Mouse (Mus musculus) c-Kit-positive CD71-negative TER-119-negative erythroid progenitor cells, embryonic 14.5 days (primary cell): Measurements from ENCODE around the gene Mrgbp.

Experiments
- DNase-seq: peaks from one replicate; pipeline ENCODE4 v3.0.0-alpha.2; 2013; ENCODE audit warnings: low read depth

Mrgbp gene

DNA sequence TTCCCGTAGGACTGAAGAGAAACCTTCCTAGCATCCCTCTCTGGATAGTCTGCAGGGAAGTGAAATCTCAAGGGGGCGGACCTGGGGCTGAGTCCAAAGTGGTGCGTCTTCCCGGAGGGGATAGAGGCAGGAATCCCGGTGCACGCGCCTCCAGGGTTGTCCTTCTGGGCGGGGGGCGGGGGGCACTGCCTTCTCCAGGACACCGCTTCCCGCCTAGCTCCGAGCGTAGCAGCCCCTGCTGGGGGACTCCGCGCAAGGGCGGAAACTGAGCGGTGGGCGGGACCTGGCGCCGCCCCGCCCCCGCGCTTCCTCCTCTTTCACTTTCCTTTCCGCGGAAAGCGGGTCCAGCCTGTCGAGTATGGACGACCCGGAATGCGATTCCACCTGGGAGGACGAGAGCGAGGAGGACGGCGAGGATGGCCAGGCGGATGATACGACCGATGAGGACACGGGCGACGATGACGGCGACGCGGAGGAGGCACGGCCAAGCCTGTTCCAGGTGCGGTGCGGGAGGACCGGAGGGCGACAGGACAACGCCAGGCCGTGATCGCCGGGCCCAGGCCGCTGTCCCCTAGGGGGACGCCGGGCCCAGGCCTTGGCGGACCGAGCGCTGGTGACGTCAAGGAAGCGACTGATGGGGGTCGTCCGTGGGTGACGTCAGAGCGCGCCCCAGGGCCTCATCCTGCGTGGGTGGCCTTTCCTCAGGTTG lies 8.2 kb downstream of the Mrgbp start, which contains the start of gene Ogfr:
Gene Ogfr, plus strand, starts transcription at position 123 of the 709 bp plus-strand sequence.
- peak; percentile 58 for DNase-seq

- DNase-seq = no peak
Observed at GRCm38 (mm10) chr2:180597490-180597889, 16.4 kb downstream of the Mrgbp start, which contains the start of gene Col9a3. Gene Col9a3 (plus strand): TSS chr2:180597790.

DNA sequence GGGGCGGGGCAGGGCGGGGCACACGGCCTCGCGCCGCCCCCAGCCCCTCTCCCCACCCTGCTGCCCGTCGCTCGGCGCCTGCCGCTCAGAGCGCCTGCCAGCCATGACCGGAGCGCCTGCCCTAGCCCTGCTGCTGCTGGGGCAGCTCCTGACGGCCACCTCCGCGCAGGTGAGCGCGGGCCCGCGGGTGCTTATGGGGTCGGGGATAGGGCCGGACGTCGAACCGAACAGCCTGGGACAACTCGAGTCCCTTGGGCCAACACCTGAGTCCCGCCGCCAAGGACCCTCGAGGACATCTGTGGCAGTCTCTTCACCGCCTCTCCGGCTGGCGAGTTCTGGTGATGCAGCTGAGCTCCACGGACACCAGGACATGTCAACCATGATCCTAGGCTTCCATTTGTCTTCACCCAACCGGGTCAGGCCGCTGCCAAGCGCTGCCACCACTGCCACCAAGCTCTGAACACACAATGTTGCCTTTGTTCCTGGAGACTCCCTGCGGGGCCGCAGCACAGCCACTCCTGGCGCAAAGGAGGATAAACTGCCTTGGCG lies 17.1 kb downstream of the Mrgbp start:
- DNase-seq = no peak

DNA sequence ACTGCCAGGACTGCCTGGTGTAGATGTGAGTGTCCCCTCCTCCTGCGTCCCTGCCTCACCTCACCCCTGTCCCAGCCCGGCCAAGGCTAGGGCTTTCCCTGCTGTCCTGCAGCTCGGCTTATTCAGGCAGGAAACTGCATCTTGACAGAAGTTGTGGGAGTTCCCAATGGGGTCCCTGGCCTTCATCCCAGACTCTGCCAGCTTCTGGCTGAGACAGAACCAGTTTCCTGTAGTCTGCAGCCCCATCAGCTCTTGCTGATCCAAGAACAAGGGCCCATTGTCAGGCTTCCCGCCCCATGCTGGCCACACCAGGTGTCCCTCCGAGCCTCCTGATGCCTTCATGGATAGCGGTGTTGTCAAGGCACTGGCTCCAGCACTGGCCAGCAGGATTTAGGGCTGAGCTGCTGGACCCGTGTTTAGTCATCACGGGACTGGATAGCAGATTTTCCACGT lies 19.5 kb downstream of the Mrgbp start:
- no peak for DNase-seq

DNA sequence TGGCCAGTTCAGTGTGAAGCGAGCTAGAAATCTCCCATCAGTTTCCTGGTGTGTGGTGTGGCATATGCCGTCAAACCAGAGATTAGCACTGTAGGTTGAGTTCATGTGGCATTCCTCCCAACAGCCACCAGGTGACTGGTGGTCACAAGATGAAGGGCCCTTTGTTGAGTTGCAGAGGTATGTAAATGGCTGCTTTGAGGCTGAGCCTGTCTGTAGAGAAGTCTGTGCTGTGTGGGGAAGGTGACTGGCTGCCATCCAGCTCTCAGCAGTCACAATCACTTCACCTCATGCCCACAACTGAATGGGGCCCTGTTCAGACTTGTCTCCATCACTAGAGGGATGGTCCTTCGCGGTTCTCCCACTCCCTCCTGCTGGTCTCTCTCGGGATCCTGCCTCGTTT lies 23.7 kb downstream of the Mrgbp start:
- no peak for DNase-seq

DNA sequence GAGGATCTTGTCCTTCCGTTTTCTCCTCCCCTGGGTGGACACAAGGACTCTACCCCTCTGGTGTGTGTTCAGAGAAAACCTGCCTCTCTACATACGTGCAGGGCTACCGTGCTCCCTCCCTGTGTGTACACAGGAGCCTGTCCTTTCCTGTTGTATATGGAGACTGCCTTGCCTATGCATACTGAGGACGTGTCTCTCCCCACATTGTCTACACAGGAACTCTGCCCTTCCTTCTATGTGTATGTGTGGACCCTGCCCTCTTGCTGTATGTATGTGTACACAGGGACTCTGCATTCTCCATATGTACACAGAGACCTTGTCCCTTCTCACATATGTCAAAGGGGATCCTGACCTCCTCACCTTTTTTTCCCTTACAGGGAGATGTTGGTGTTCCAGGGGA lies 29.2 kb downstream of the Mrgbp start:
- DNase-seq = no peak

DNA sequence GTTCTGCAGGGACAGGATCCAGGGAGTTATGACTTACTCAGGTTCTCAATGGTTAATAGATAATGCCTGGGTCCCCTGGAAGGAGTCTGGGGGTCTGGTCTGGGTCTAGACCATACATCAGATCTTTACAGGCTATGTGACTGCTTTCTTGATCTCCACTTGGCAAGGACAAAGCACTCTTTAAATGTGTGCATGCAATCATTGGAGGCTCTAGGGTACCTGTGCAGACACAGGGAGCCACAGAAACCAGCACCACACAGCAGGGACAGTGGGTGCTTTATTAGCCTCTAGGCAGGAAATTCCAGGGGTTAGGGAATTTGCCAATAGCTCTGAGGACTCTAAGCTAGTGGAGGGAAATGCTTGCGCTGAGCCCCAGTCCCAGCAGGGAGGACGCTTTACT lies 30.8 kb downstream of the Mrgbp start:
- no peak for DNase-seq
